Mouse (Mus musculus): Measurements from ENCODE around the gene Sema6c.
A peak's percentile ranks its signal among the peaks of the same experiment; 100 is the strongest.

Gene Sema6c

GRCm38 (mm10) chr3:95142617-95143011, 17.6 kb upstream of the Sema6c start:
- peak; percentile 81 for DNase-seq (ENCODE audit: extremely low spot score)

- peak; percentile 35 for DNase-seq (ENCODE audit: extremely low spot score)
Measured at GRCm38 (mm10) chr3:95147924-95148323, 12.3 kb upstream of the Sema6c start.

DNA sequence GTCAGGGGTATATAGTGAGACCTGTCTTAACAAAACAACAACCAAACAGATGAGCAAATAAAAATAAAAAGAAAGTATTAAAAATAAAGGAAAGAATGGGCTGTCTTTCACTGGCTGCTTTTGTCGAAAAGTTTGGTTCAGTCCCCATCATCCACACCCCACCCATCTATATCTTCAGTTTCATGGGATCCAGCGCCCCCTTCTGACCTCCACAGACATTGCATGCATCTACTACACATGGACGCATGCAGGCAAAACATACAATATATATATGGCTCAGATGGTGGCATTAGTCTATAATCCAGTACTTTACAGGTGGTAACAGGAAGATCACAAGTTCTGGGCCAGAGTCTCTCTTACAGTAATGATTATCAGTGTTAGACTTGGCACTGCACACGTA, 6.4 kb upstream of the Sema6c start:
- DNase-seq (ENCODE audit: extremely low spot score): no peak

DNA sequence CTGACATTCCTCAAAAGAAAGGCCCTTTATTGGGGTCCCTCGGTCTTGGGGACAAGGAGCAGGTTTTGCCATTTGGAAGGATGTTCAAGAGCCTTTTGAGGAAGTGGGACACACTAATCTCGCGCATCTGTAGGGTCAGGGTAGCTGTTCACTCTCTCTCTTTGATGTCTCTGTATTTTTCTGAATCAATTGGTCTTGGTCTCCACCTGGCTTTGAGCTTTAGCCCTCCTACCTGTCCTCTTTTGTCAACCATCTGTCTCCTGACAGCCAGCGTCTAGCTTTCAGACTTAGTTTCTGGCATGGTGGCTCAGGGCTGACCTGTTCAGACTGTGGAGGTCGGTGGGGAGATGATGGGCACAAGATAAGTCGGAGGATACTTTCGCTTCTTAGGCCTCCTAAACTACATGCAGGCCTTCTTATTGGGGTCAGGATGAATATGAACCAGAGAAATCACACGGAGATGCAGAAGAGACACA, 708 bp upstream of the Sema6c start:
- DNase-seq (ENCODE audit: extremely low spot score): no peak

DNA sequence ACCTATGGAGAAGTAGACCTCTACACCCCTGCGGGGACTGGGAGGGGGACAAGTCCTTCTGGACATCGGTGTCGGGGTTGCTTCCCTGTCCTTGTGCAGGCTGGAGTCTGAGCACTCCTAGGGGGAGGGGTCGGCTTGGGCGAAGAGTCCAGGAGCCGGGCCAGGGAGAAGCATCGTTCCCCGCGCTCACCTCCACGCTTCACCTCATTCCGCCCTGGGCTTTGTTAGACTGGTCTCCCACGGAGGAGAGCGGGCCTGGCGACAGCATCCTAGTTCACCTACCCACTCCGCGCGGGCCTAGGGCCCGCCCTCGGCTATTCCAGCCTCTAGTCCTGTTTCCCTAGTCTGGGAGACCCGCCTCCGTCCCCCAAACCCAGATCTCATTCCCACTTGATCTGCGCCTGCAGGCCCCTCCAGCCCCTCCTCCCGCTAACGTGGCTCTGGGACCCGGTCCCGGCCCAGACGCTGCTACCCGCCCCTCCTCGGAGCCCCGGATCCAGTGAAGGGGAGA, 839 bp downstream of the Sema6c start:
- peak; percentile 52 for DNase-seq (ENCODE audit: extremely low spot score)

- DNase-seq (ENCODE audit: extremely low spot score): no peak
Measured at GRCm38 (mm10) chr3:95161618-95162344, 1.5 kb downstream of the Sema6c start.

- DNase-seq (ENCODE audit: extremely low spot score): no peak
Measured at GRCm38 (mm10) chr3:95162345-95162628, 2.0 kb downstream of the Sema6c start.

- DNase-seq (ENCODE audit: extremely low spot score): no peak
Measured at GRCm38 (mm10) chr3:95163419-95164255, 3.4 kb downstream of the Sema6c start.

DNA sequence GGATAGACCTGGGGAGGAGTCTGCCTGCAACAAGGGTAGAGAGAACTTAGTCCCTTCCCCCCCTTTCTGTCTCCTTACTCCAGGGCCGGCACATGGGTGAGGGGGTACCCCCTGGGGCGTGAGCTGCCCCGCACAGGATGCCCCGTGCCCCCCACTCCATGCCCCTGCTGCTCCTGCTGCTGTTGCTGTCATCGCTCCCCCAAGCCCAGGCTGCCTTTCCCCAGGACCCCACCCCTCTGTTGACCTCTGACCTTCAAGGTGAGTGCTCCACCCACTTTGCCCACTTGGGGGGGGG, 3.9 kb downstream of the Sema6c start:
- DNase-seq (ENCODE audit: extremely low spot score): no peak

DNA sequence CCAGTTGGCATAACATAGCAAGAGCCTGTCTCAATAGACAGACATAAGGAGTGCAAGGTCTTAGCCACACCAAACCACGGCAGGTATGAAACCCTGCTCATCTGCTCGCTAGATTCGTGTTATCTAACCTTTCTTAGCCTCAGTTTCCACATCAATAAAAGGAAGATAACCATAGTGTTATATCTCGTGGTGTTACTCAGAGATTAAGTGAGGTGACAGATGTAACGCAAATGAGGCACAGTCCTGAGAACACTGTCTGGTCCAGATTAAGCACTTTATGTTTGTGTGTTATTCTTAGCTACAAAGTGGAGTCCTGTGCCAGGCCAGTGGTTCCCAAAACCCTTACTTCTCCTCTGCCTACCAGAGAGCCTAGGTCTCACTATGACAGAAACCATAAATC, 4.6 kb downstream of the Sema6c start:
- DNase-seq (ENCODE audit: extremely low spot score): no peak

- DNase-seq (ENCODE audit: extremely low spot score): no peak
Measured at GRCm38 (mm10) chr3:95169996-95170395, 9.7 kb downstream of the Sema6c start.

- DNase-seq (ENCODE audit: extremely low spot score): no peak
Measured at GRCm38 (mm10) chr3:95171105-95171504, 10.8 kb downstream of the Sema6c start.

DNA sequence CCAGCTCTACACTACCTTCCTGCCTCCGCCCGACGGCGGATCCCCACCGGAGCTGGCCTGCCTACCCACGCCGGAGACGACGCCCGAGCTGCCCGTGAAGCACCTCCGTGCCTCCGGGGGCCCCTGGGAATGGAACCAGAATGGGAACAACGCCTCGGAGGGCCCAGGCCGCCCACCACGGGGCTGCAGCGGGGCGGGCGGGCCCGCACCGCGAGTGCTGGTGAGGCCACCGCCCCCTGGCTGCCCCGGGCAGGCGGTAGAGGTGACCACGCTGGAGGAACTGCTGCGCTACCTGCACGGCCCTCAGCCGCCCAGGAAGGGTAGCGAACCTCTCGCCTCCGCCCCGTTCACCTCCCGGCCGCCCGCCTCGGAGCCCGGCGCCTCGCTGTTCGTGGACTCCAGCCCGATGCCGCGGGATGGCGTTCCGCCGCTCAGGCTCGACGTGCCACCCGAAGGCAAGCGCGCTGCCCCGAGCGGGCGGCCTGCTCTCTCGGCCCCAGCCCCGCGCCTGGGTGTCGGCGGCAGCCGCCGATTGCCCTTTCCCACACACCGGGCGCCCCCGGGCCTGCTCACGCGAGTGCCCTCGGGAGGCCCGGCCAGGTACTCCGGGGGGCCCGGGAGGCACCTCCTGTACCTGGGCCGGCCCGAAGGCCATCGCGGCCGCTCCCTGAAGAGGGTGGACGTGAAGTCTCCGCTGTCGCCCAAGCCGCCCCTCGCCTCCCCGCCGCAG, 12.4 kb downstream of the Sema6c start:
- DNase-seq (ENCODE audit: extremely low spot score): peak; percentile 18

DNA sequence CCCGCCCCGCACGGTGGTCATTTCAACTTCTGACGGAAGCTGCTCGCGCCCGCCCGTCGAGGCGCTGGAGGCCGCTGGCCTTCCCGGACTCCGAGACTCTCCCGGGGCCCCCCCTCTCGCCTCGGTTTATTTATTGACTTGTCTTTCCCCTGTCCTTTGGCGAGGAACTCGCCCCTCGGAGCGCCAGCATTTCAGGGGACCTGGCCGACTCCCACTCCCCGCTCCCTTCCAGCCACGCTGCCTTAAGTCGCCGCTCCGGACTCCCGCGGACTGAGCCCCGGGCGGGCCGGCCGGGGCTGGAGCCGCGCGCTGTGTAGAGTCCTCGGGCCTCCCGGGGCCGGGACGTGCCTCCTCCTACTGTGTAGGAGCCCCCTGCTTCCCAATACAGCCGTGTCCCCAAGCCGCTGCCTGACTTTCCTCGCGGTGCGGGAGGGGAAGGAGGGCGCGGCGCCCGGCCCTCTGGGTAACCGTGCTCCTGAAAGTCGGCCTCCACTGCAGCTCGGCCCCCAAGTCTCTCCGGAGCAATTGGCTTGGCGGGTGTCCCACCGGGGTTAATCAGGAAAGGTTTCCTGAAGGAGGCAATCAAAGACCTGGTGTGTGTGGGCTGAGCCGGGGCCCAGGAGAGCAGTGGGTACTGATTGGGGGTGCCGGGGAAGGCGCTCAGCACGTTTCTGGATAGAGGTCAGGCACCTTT, 13.1 kb downstream of the Sema6c start:
- peak; percentile 42 for DNase-seq (ENCODE audit: extremely low spot score)

DNA sequence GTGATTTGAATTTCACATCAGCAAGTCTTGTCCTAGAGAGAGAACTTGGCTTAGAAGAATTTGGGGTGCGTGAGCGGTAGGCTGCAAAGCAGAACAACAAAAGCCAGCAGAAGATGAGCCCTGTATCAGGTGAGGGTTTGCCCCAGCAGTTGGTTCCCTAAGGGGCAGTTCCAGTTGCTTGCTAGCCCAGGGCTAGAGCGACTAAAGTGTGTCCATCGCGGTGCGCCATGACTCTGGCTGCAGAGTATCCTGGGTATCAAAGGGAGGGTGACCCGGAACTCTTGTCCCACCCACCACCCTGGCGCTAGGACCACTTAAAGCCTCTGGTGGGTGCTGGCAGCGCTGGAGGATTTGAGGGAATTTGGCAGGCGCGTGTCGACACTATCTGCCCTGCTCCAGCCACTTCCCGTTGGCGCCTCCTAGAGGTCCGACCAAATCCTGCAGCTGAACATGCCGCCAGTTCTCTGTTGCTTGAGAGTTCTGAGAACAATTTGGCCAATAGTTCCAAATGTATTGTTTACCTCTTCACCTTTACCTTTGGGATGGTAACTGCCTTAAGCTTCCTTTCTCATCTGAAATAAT, 13.8 kb downstream of the Sema6c start:
- DNase-seq (ENCODE audit: extremely low spot score): peak; percentile 88

DNA sequence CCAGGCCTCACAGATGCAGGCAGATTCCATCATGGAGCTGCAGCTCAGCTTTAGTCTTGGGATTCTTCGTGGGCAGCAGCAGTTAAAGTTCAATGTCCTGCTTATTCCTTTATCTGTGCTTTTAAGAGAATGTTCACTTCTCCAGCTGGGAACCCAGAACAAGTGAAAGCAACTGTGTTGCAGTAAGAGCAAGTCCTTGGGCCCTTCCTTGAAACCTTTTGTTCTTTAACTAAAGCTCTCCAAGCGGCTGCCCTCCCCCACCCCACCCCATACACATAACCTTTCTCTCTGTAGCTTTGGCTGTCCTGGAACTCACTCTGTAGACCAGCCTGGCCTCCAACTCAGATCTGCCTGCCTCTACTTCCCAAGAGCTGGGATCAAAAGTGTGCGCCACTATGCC, 16.2 kb downstream of the Sema6c start:
- no peak for DNase-seq (ENCODE audit: extremely low spot score)

GRCm38 (mm10) chr3:95177583-95177982, 17.3 kb downstream of the Sema6c start:
- no peak for DNase-seq (ENCODE audit: extremely low spot score)

DNA sequence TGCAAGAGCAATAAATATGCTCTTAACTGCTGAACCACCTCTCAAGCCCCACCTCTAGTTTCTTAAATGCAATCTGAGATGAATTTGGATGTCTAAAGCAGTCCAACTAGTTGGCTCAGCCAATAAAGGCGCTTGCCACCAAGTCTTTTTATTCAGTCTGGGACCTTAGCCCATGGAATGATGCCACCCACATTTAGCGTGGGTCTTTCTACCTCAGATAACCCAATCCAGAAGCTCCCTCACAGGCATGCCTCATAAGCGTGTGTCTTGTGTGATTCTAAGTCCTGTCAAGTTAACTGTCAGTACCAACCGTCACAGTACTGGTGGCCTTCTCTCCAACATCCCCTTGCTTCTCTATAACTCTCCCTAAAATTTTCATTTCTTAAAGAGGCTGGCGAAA, 18.7 kb downstream of the Sema6c start:
- DNase-seq (ENCODE audit: extremely low spot score): no peak

- no peak for DNase-seq (ENCODE audit: extremely low spot score)
Measured at GRCm38 (mm10) chr3:95179890-95180289, 19.6 kb downstream of the Sema6c start.

DNA sequence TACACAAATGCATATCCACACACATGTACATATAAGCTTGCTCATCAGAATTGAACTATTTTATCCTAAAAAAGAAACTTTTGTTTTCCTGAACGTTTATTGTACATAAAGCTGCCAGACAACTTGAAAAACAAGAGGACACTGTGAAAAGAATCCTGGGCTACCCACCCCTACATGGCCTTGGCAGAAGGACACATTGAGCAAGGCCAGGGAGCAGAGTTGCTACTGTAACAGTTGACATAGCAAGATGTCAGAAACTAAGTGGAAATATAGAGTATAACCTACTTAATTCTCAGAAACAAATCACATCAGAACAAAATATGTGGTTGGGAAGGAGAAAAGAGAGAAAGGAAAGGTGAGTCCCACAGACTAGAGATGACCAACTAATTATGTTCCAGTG, 21.6 kb downstream of the Sema6c start:
- no peak for DNase-seq (ENCODE audit: extremely low spot score)

- no peak for DNase-seq (ENCODE audit: extremely low spot score)
Measured at GRCm38 (mm10) chr3:95184796-95185577, 24.7 kb downstream of the Sema6c start.

Measured in embryo, embryonic 9.5 days (tissue).